Mouse (Mus musculus) liver, adult 2 months (tissue): Measurements from ENCODE around the gene Lars2.

Experiments used
- CTCF ChIP-seq: fragments of 200-500 bp; IDR thresholded peaks from 2 replicates; pipeline ENCODE4 v1.5.1; 2011; ENCODE audit warnings: low read depth, low read length, control low read depth
- POLR2A ChIP-seq: fragments of 200-500 bp; IDR thresholded peaks from 2 replicates; pipeline ENCODE4 v1.6.1; 2011; ENCODE audit warnings: low read length, control low read depth; ENCODE audit not compliant: insufficient read depth; ENCODE audit errors: extremely low read depth

- no peak; the same call in 1 of the 2 replicates for TF ChIP-seq CTCF
- TF ChIP-seq POLR2A: no peak
These were observed 140.7 kb downstream of the Lars2 start for GRCm38 (mm10) chr9:123507380-123507779.
